ENCODE assay signal across 22 mouse cellular contexts in the genomic region with DNA sequence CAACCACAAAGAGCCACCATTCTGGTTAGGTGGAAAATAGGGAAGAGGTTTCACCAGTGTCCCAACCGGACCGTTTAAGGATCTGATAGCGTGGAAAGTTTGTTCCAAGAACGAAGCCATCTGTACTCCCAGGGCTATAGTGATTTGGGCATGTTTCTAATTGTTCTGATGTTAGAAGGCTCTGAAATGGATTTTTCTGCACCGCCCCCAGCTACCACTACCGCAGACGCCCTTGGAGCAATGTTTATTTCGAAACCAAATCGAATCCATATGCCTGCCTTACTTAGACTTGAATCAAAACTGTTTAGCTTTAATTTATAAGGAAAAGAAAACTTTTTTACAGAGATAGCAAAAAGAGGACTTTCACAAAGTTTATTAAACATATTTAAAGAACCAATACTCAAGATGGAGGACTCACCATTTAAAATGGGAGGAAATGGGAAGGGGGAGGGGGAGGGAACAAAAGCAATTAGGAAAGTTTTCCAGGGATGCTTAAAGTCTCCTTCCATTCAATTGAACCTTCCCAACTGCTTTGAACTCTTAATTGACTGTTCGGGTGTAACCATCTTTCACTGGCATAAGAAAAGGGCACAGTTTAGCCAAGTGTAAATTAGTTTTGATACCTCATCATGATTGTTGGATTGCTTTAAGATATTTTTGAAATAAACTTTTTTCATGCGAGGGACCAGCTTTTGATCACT. TPM values are rescaled to one million over a fixed set of nuclear protein-coding genes. Genes with fewer than 3 reads are reported as not detected.
DNase-seq lines count a peak whose midpoint lies in the region; ATAC-seq and TF ChIP-seq lines count a peak whose summit lies in the region.
"Had no signal": no experiment of that assay in that cellular context is flagged by ENCODE, and none has a peak within 500 bp of the region (broad histone marks: within the 10 kb centered on the region; RNA-seq: fewer than 3 reads in every experiment).

No protein-coding gene starts in this region.

- peaks cover 15% of the 10 kb centered on the region for H3K4me1 ChIP-seq in lung, embryonic 15.5 days
- no peaks in the 10 kb centered on the region for H3K4me1 ChIP-seq in lung, adult 2 months (ENCODE audit: control insufficient read depth, insufficient read depth, low read length)
- peaks cover 3% of the 10 kb centered on the region; the same call in 1 of the 2 replicates for H3K4me1 ChIP-seq in embryonic facial prominence, embryonic 12.5 days
- H3K4me1 ChIP-seq in stomach, embryonic 15.5 days, result no peaks in the 10 kb centered on the region
- H3K4me1 ChIP-seq in heart, embryonic 12.5 days (replicated peaks), result peaks cover 27% of the 10 kb centered on the region
- H3K4me1 ChIP-seq: forebrain, embryonic 15.5 days; hindbrain, embryonic 12.5 days had no signal

- peak overlapping the region; percentile 72 for H3K27ac ChIP-seq in lung, embryonic 15.5 days
- H3K27ac ChIP-seq in embryonic facial prominence, embryonic 12.5 days, result peak overlapping the region; percentile 70
- peak overlapping the region; percentile 61; the same call in 1 of the 2 replicates for H3K27ac ChIP-seq in stomach, embryonic 15.5 days
- no peak overlapping the region for H3K27ac ChIP-seq in heart, embryonic 12.5 days (ENCODE audit: poor library complexity, severe bottlenecking)
- H3K27ac ChIP-seq: forebrain, embryonic 15.5 days; gastrocnemius, adult 2 months; hindbrain, embryonic 12.5 days; kidney, postnatal 0 days had no signal

- no peak overlapping the region for H3K4me2 ChIP-seq in lung, embryonic 15.5 days
- H3K4me2 ChIP-seq in embryonic facial prominence, embryonic 12.5 days (replicated peaks), result no peak overlapping the region
- no peak overlapping the region for H3K4me2 ChIP-seq in stomach, embryonic 15.5 days
- H3K4me2 ChIP-seq in heart, embryonic 12.5 days, result no peak overlapping the region
- H3K4me2 ChIP-seq: forebrain, embryonic 15.5 days; hindbrain, embryonic 12.5 days; liver, embryonic 11.5 days had no signal

- WGBS in lung, embryonic 15.5 days, result 55% methylated on average over 11 of the region's 11 CpGs
- WGBS in lung, adult 2 months, result 71% methylated on average over 11 of the region's 11 CpGs
- 38% methylated on average over 11 of the region's 11 CpGs for WGBS in embryonic facial prominence, embryonic 12.5 days
- WGBS in stomach, embryonic 15.5 days, result 57% methylated on average over 11 of the region's 11 CpGs
- WGBS in heart, embryonic 12.5 days, result 80% methylated on average over 11 of the region's 11 CpGs

- DNase-seq in lung, adult 2 months, result no peak
- DNase-seq in forelimb bud, embryonic 11.5 days (ENCODE audit: low read depth, low spot score), result peak; percentile 40
- no peak for DNase-seq in left cerebral cortex, adult 18-20 months (ENCODE audit: low spot score in 2 of 2)
- DNase-seq: adrenal gland, adult 2 months; cerebellum, adult 11 months; cerebellum, postnatal 25 days; gastrocnemius, adult 2 months; heart, adult 18-20 months; heart, postnatal 10 days; kidney, adult 11 months; spleen, adult 18-20 months; thymus, postnatal 25 days had no signal

- H3K4me3 ChIP-seq in lung, embryonic 15.5 days, result no peak overlapping the region
- no peak overlapping the region for H3K4me3 ChIP-seq in lung, adult 2 months (replicated peaks; ENCODE audit: extremely low read depth, low read depth, low read length)
- no peak overlapping the region for H3K4me3 ChIP-seq in embryonic facial prominence, embryonic 12.5 days
- H3K4me3 ChIP-seq in stomach, embryonic 15.5 days (replicated peaks), result no peak overlapping the region
- no peak overlapping the region for H3K4me3 ChIP-seq in heart, embryonic 12.5 days
- H3K4me3 ChIP-seq: forebrain, embryonic 15.5 days; gastrocnemius, adult 2 months; hindbrain, embryonic 12.5 days had no signal

- TF ChIP-seq CTCF in lung, adult 2 months (IDR thresholded peaks at IDR 0.05; ENCODE audit: insufficient read depth, low read length), result no peak

- ATAC-seq in lung, embryonic 15.5 days (ENCODE audit: borderline replicate concordance, extremely low read depth, low FRiP score, low TSS enrichment), result peak; percentile 74
- ATAC-seq in embryonic facial prominence, embryonic 12.5 days (ENCODE audit: insufficient number of reproducible peaks, insufficient read depth, low FRiP score, low TSS enrichment), result 0 out of 2 replicates have a peak, but pooled peaks have one; percentile 47
- ATAC-seq in stomach, embryonic 15.5 days (ENCODE audit: insufficient read depth, low FRiP score, low read depth), result no peak
- no peak for ATAC-seq in heart, embryonic 12.5 days (ENCODE audit: insufficient number of reproducible peaks, low FRiP score)
- ATAC-seq: CD4-positive, CD25-positive, alpha-beta regulatory T cell, adult 4 months; forebrain, embryonic 15.5 days had no signal

- H3K9ac ChIP-seq in lung, embryonic 15.5 days, result no peak overlapping the region
- H3K9ac ChIP-seq in embryonic facial prominence, embryonic 12.5 days, result no peak overlapping the region
- no peak overlapping the region for H3K9ac ChIP-seq in stomach, embryonic 15.5 days
- H3K9ac ChIP-seq in heart, embryonic 12.5 days, result no peak overlapping the region
- H3K9ac ChIP-seq: forebrain, embryonic 15.5 days; hindbrain, embryonic 12.5 days had no signal

- no peaks in the 10 kb centered on the region for H3K9me3 ChIP-seq in lung, embryonic 15.5 days
- H3K9me3 ChIP-seq in embryonic facial prominence, embryonic 12.5 days, result no peaks in the 10 kb centered on the region
- H3K9me3 ChIP-seq in stomach, embryonic 15.5 days, result no peaks in the 10 kb centered on the region
- no peaks in the 10 kb centered on the region for H3K9me3 ChIP-seq in heart, embryonic 12.5 days (replicated peaks)
- H3K9me3 ChIP-seq: forebrain, embryonic 15.5 days; hindbrain, embryonic 12.5 days had no signal

- no peak for TF ChIP-seq POLR2A in lung, adult 2 months (IDR thresholded peaks at IDR 0.05; ENCODE audit: borderline replicate concordance, extremely low read depth, low read depth, low read length)

- no peaks in the 10 kb centered on the region for H3K36me3 ChIP-seq in lung, embryonic 15.5 days
- H3K36me3 ChIP-seq in embryonic facial prominence, embryonic 12.5 days, result no peaks in the 10 kb centered on the region
- no peaks in the 10 kb centered on the region for H3K36me3 ChIP-seq in stomach, embryonic 15.5 days
- H3K36me3 ChIP-seq in heart, embryonic 12.5 days, result no peaks in the 10 kb centered on the region
- H3K36me3 ChIP-seq: forebrain, embryonic 15.5 days; hindbrain, embryonic 12.5 days had no signal

- no peaks in the 10 kb centered on the region for H3K27me3 ChIP-seq in lung, embryonic 15.5 days
- no peaks in the 10 kb centered on the region for H3K27me3 ChIP-seq in embryonic facial prominence, embryonic 12.5 days
- no peaks in the 10 kb centered on the region for H3K27me3 ChIP-seq in stomach, embryonic 15.5 days (replicated peaks)
- H3K27me3 ChIP-seq in heart, embryonic 12.5 days (replicated peaks), result no peaks in the 10 kb centered on the region
- H3K27me3 ChIP-seq: forebrain, embryonic 15.5 days; hindbrain, embryonic 12.5 days had no signal

RNA-seq across cellular contexts. Expression of a gene that starts 56.0 kb away (rescaled TPM):
- 30.5 and 35.1 TPM in 2 replicates for polyA plus RNA-seq in lung, embryonic 15.5 days (2015; fragmentation: Nextera tagmentation; extraction: Ambion mirVana)
- 4.1 TPM in 2 replicates for polyA plus RNA-seq in lung, adult 2 months (2012; rRNA removed)
- polyA plus RNA-seq in embryonic facial prominence, embryonic 12.5 days (2016; fragmentation: Nextera tagmentation; extraction: Ambion mirVana), result 25.7 and 26.1 TPM in 2 replicates
- 10.7 and 11.1 TPM in 2 replicates for polyA plus RNA-seq in stomach, embryonic 15.5 days (2015; fragmentation: Nextera tagmentation; extraction: Ambion mirVana)
- 8.3 and 10.2 TPM in 2 replicates for polyA plus RNA-seq in heart, embryonic 12.5 days (2016; fragmentation: Nextera tagmentation; extraction: Ambion mirVana)
- 1 to 10 TPM; 1.7 to 2.4 TPM for total RNA-seq in left cerebral cortex, adult 18-20 months (2021)
- total RNA-seq: MEL had no signal
- polyA plus RNA-seq: CD4-positive, CD25-positive, alpha-beta regulatory T cell, adult 4 months had no signal

Comparison
In these comparisons a context has a peak if more than half of its experiments do, and no peak if none do; other contexts are left out.
1. ATAC-seq: peak in lung, embryonic 15.5 days (single experiment) and embryonic facial prominence, embryonic 12.5 days (single experiment); none in stomach, embryonic 15.5 days (single experiment) and heart, embryonic 12.5 days (single experiment).